Mouse (Mus musculus) stomach, embryonic 15.5 days (tissue): ENCODE results near the gene Marveld3. TPM values are rescaled to one million over a fixed set of nuclear protein-coding genes. Genes with fewer than 3 reads are reported as not detected.

Experiments
- ATAC-seq: fragments of 200-750 bp; cut with Nextera tagmentation; 2 replicates; pipeline ENCODE4 v1.8.0; 2017; ENCODE audit warnings: low read depth, moderate number of reproducible peaks, moderate TSS enrichment; ENCODE audit not compliant: insufficient read depth, low FRiP score
- H3K27ac ChIP-seq: fragments of 300-500 bp; sonication (generic); 2 replicates; pipeline ENCODE4 v1.5.1; 2015; ENCODE audit warnings: mild to moderate bottlenecking, inconsistent platforms
- H3K27me3 ChIP-seq: fragments of 300-500 bp; sonication (generic); replicated peaks from 2 replicates; pipeline ENCODE4 v1.6.1; 2015; ENCODE audit warnings: inconsistent platforms
- H3K36me3 ChIP-seq: fragments of 300-500 bp; sonication (generic); 2 replicates; pipeline ENCODE4 v1.6.1; 2015; ENCODE audit warnings: inconsistent platforms
- H3K4me1 ChIP-seq: fragments of 300-500 bp; sonication (generic); 2 replicates; pipeline ENCODE4 v1.6.1; 2015; ENCODE audit warnings: inconsistent platforms
- H3K4me2 ChIP-seq: fragments of 300-500 bp; sonication (generic); 2 replicates; pipeline ENCODE4 v1.6.1; 2015; ENCODE audit warnings: mild to moderate bottlenecking, inconsistent platforms
- H3K4me3 ChIP-seq: fragments of 300-500 bp; sonication (generic); replicated peaks from 2 replicates; pipeline ENCODE4 v1.5.1; 2015; ENCODE audit warnings: inconsistent platforms
- H3K9ac ChIP-seq: fragments of 300-500 bp; sonication (generic); 2 replicates; pipeline ENCODE4 v1.6.1; 2015; ENCODE audit warnings: inconsistent platforms
- H3K9me3 ChIP-seq: fragments of 300-500 bp; sonication (generic); 2 replicates; pipeline ENCODE4 v1.6.1; 2016; ENCODE audit warnings: inconsistent platforms
- WGBS: fragments of 180-500 bp; shearing (Covaris S2); methylation state at CpG from one replicate; pipeline ENCODE4 v1.1.7; 2015; 5-methylcytosine and 5-hydroxymethylcytosine counted together
- polyA plus RNA-seq: library from polyadenylated mRNA; unstranded; fragments of >200 nt; fragmentation: Nextera tagmentation; extraction: Ambion mirVana; gene quantifications from 2 replicates; pipeline ENCODE4 v1.2.1, GENCODE M21; 2015

The Marveld3 gene
- polyA plus RNA-seq, 1 experiment from 2014 or later = 12.1 TPM

GRCm38 (mm10) chr8:109941606-109942360 lies 20.2 kb downstream of the Marveld3 start:
- H3K9me3 ChIP-seq = no peaks in the 10 kb centered on the region
- H3K4me2 ChIP-seq = no peak overlapping the region
- ATAC-seq = no peak
- no peak overlapping the region for H3K9ac ChIP-seq
- 73% methylated on average over 2 of the region's 2 CpGs for WGBS
- no peaks in the 10 kb centered on the region; the same call in 1 of the 2 replicates for H3K27me3 ChIP-seq
- H3K36me3 ChIP-seq = peaks cover 14% of the 10 kb centered on the region; the same call in 1 of the 2 replicates
- H3K27ac ChIP-seq = no peak overlapping the region
- H3K4me3 ChIP-seq = no peak overlapping the region
- H3K4me1 ChIP-seq = no peaks in the 10 kb centered on the region

- Histone ChIP-seq H3K9ac (no peak overlapping the region), H3K27me3 (no peaks in the 10 kb centered on the region), H3K4me1 (no peaks in the 10 kb centered on the region), H3K9me3 (no peaks in the 10 kb centered on the region), H3K36me3 (peaks cover 7% of the 10 kb centered on the region; the same call in 1 of the 2 replicates), H3K4me3 (no peak overlapping the region), H3K27ac (no peak overlapping the region), H3K4me2 (no peak overlapping the region)
- no peak for ATAC-seq
- WGBS = 75% methylated on average over 8 of the region's 8 CpGs
These were observed 41.3 kb downstream of the Marveld3 start for GRCm38 (mm10) chr8:109920406-109921390.

GRCm38 (mm10) chr8:109917277-109917676 lies 44.7 kb downstream of the Marveld3 start:
- 42% methylated on average over 4 of the region's 4 CpGs for WGBS
- H3K9ac ChIP-seq = no peak overlapping the region
- H3K4me1 ChIP-seq = no peaks in the 10 kb centered on the region
- H3K4me2 ChIP-seq = no peak overlapping the region
- H3K36me3 ChIP-seq = peaks cover 8% of the 10 kb centered on the region; the same call in 1 of the 2 replicates
- ATAC-seq = no peak
- no peak overlapping the region for H3K4me3 ChIP-seq
- no peaks in the 10 kb centered on the region for H3K27me3 ChIP-seq
- no peaks in the 10 kb centered on the region for H3K9me3 ChIP-seq
- H3K27ac ChIP-seq = no peak overlapping the region

GRCm38 (mm10) chr8:109907376-109907775 lies 54.6 kb downstream of the Marveld3 start:
- Histone ChIP-seq H3K4me2 (no peak overlapping the region), H3K36me3 (0 out of 2 replicates have a peak, but pooled peaks cover 3% of the 10 kb centered on the region), H3K9ac (no peak overlapping the region), H3K27me3 (no peaks in the 10 kb centered on the region), H3K4me1 (no peaks in the 10 kb centered on the region), H3K27ac (no peak overlapping the region), H3K9me3 (no peaks in the 10 kb centered on the region), H3K4me3 (no peak overlapping the region)
- 93% methylated on average over 4 of the region's 4 CpGs for WGBS
- ATAC-seq = no peak

GRCm38 (mm10) chr8:109906907-109907306 lies 55.1 kb downstream of the Marveld3 start:
- Histone ChIP-seq H3K27me3 (no peaks in the 10 kb centered on the region), H3K9ac (no peak overlapping the region), H3K4me2 (no peak overlapping the region), H3K27ac (no peak overlapping the region), H3K4me1 (no peaks in the 10 kb centered on the region), H3K36me3 (0 out of 2 replicates have a peak, but pooled peaks cover 3% of the 10 kb centered on the region), H3K9me3 (no peaks in the 10 kb centered on the region), H3K4me3 (no peak overlapping the region)
- 95% methylated on average over 3 of the region's 3 CpGs for WGBS
- ATAC-seq = no peak

GRCm38 (mm10) chr8:109904928-109905668 lies 56.9 kb downstream of the Marveld3 start:
- H3K27ac ChIP-seq = no peak overlapping the region
- no peak overlapping the region for H3K4me3 ChIP-seq
- no peak overlapping the region for H3K9ac ChIP-seq
- H3K9me3 ChIP-seq = no peaks in the 10 kb centered on the region
- 0 out of 2 replicates have a peak, but pooled peaks cover 5% of the 10 kb centered on the region for H3K36me3 ChIP-seq
- no peaks in the 10 kb centered on the region for H3K4me1 ChIP-seq
- no peaks in the 10 kb centered on the region for H3K27me3 ChIP-seq
- 94% methylated on average over 1 of the region's 1 CpGs for WGBS
- H3K4me2 ChIP-seq = no peak overlapping the region
- ATAC-seq = no peak

- no peak for ATAC-seq
- 0 out of 2 replicates have a peak, but pooled peaks cover 5% of the 10 kb centered on the region for H3K36me3 ChIP-seq
- no peak overlapping the region for H3K9ac ChIP-seq
- H3K27ac ChIP-seq = no peak overlapping the region
- H3K9me3 ChIP-seq = no peaks in the 10 kb centered on the region
- no peaks in the 10 kb centered on the region for H3K27me3 ChIP-seq
- H3K4me1 ChIP-seq = no peaks in the 10 kb centered on the region
- WGBS = 68% methylated on average over 10 of the region's 10 CpGs
- H3K4me3 ChIP-seq = no peak overlapping the region
- no peak overlapping the region for H3K4me2 ChIP-seq
These were observed 58.0 kb downstream of the Marveld3 start for GRCm38 (mm10) chr8:109903909-109904469.

GRCm38 (mm10) chr8:109902379-109902778 lies 59.6 kb downstream of the Marveld3 start:
- no peak overlapping the region for H3K27ac ChIP-seq
- H3K4me3 ChIP-seq = no peak overlapping the region
- no peaks in the 10 kb centered on the region for H3K27me3 ChIP-seq
- H3K9ac ChIP-seq = no peak overlapping the region
- no peaks in the 10 kb centered on the region for H3K9me3 ChIP-seq
- H3K4me1 ChIP-seq = no peaks in the 10 kb centered on the region
- 0 out of 2 replicates have a peak, but pooled peaks cover 4% of the 10 kb centered on the region for H3K36me3 ChIP-seq
- ATAC-seq = no peak
- H3K4me2 ChIP-seq = no peak overlapping the region

Other genes with a start within 250 kb of the Marveld3 start
- gene Atxn1l, start 224.5 kb downstream of the Marveld3 start, polyA plus RNA-seq = 6.2 and 6.8 TPM in 2 replicates
- gene Ap1g1, start 183.6 kb downstream of the Marveld3 start, polyA plus RNA-seq = 36.3 and 41.8 TPM in 2 replicates
- gene Phlpp2, start 93.7 kb downstream of the Marveld3 start, polyA plus RNA-seq = 2.8 and 3.7 TPM in 2 replicates
- gene Tat, start 28.2 kb upstream of the Marveld3 start, polyA plus RNA-seq = not detected in 2 replicates
- gene Chst4, start 77.5 kb upstream of the Marveld3 start, polyA plus RNA-seq = 1.5 TPM in 2 replicates
- gene Zfp612, start 117.5 kb upstream of the Marveld3 start, polyA plus RNA-seq = 7.0 and 7.6 TPM in 2 replicates
- gene Gm21964, start 139.0 kb upstream of the Marveld3 start, polyA plus RNA-seq = not detected in 2 replicates
- gene Gm17720, start 140.6 kb upstream of the Marveld3 start, polyA plus RNA-seq = not detected in 2 replicates
- gene Calb2, start 206.0 kb upstream of the Marveld3 start, polyA plus RNA-seq = 0.18 and 0.32 TPM in 2 replicates